Mouse (Mus musculus): ENCODE measurements around the gene Mthfd1.

GRCm38 (mm10) chr12:76305107-76305506 is 50.0 kb downstream of the Mthfd1 start:
- TF ChIP-seq CTCF (IDR thresholded peaks at IDR 0.05; ENCODE audit: insufficient read depth, low read depth, low read length) (no peak), POLR2A (IDR thresholded peaks at IDR 0.05; ENCODE audit: insufficient read depth, low read depth, low read length) (no peak)
